ENCODE assay signal across 15 mouse cellular contexts in the genomic region with DNA sequence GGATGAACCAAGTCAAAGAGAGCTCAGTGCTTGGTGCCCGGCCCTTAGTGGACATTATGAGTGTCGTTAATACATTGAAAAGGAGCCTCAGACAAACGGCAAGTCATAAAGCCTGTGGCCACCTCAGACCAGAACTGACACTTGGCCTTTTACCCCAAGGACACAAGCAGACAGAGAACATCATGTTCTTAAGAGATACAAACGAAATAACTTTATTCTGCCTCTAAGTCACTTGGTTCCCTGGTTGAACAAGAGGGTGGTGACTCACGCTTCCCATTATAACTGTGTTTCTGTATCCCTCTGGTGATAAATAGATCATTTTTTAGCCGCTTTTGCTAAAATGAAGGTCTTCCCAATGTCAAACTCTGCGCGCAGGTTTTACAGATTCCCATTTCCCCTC.
"Had no signal": no experiment of that assay in that cellular context is flagged by ENCODE, and none has a peak within 500 bp of the region (broad histone marks: within the 10 kb centered on the region; RNA-seq: fewer than 3 reads in every experiment).

No protein-coding gene starts in this region.

- H3K4me2 ChIP-seq: liver, embryonic 12.5 days; lung, embryonic 14.5 days; midbrain, embryonic 12.5 days; neural tube, embryonic 13.5 days; neural tube, embryonic 15.5 days had no signal

- H3K4me3 ChIP-seq: liver, embryonic 12.5 days; midbrain, embryonic 10.5 days; midbrain, embryonic 12.5 days; myocyte; neural tube, embryonic 13.5 days; neural tube, embryonic 15.5 days had no signal

- H3K9ac ChIP-seq: liver, embryonic 12.5 days; liver, embryonic 14.5 days; lung, embryonic 14.5 days; midbrain, embryonic 12.5 days; neural tube, embryonic 13.5 days; neural tube, embryonic 15.5 days had no signal

- H3K4me1 ChIP-seq: liver, embryonic 12.5 days; midbrain, embryonic 10.5 days; midbrain, embryonic 12.5 days; neural tube, embryonic 13.5 days; neural tube, embryonic 15.5 days had no signal

- DNase-seq: lung, adult 18-20 months; lung, embryonic 14.5 days; lung, postnatal 10 days; lung, postnatal 4 days; midbrain, embryonic 14.5 days; right cerebral cortex, postnatal 25 days; right cerebral cortex, postnatal 4 days; spleen, adult 18-20 months had no signal

- H3K27me3 ChIP-seq: liver, embryonic 12.5 days; midbrain, embryonic 12.5 days; neural tube, embryonic 13.5 days; neural tube, embryonic 15.5 days had no signal

- H3K36me3 ChIP-seq: liver, embryonic 12.5 days; midbrain, embryonic 10.5 days; midbrain, embryonic 12.5 days; neural tube, embryonic 13.5 days; neural tube, embryonic 15.5 days had no signal

- H3K9me3 ChIP-seq: liver, embryonic 12.5 days; midbrain, embryonic 10.5 days; midbrain, embryonic 12.5 days; neural tube, embryonic 13.5 days; neural tube, embryonic 15.5 days had no signal

- H3K27ac ChIP-seq: liver, embryonic 12.5 days; liver, embryonic 14.5 days; midbrain, embryonic 10.5 days; midbrain, embryonic 12.5 days; neural tube, embryonic 13.5 days; neural tube, embryonic 15.5 days had no signal
